Mouse (Mus musculus): ENCODE results near the gene Pdzd7. TPM values are rescaled to one million over a fixed set of nuclear protein-coding genes. Genes with fewer than 3 reads are reported as not detected.

Gene Pdzd7
- total and polyA plus RNA-seq, 3 experiments, result 0.17 to 0.20 TPM; not detected in 1

- in situ Hi-C loops (cut with MboI; ENCODE audit: low pct_ligation_motif_present, low pct_unique_long_range_greater_than_20kb, low sequenced_read_pairs) (no loop called here), dilution Hi-C loops (cut with MboI; ENCODE audit: extremely low pct_ligation_motif_present, extremely low pct_unique_long_range_greater_than_20kb, low sequenced_read_pairs) (no loop called here)
- DNase-seq (ENCODE audit: extremely low read depth), result peak; percentile 92
- peak within 1 kb of the TSS; percentile 92 for H3K9ac ChIP-seq (ENCODE audit: insufficient read depth, low read depth)
- peaks cover 40% of the 10 kb centered on the region for H3K27me3 ChIP-seq (replicated peaks)
- H3K9me3 ChIP-seq (replicated peaks; ENCODE audit: low read length), result peaks cover 2% of the 10 kb centered on the region
- H3K4me1 ChIP-seq (ENCODE audit: control insufficient read depth in 1 of 2, insufficient read depth in 2 of 2), result peaks cover 2 to 31% of the 10 kb centered on the region in 2 experiments; a peak in 2 of 4 replicates
- peak within 1 kb of the TSS; percentile 96 for H3K27ac ChIP-seq (ENCODE audit: insufficient read depth, low read depth)
- H3K79me2 ChIP-seq (replicated peaks; ENCODE audit: control insufficient read depth, extremely low read depth, insufficient read depth, poor library complexity, severe bottlenecking), result no peaks in the 10 kb centered on the region
- peak within 1 kb of the TSS; percentile 88 for H3K4me2 ChIP-seq (ENCODE audit: insufficient read depth, low read depth, poor library complexity, severe bottlenecking)
- no peaks in the 10 kb centered on the region for H3K36me3 ChIP-seq (replicated peaks in 1 of 2; ENCODE audit: control insufficient read depth in 1 of 2, insufficient read depth in 1 of 2, low read length in 1 of 2)
- peak within 1 kb of the TSS; percentile 64 to 74 (median 65) for H3K4me3 ChIP-seq (replicated peaks in 1 of 3; ENCODE audit: low read depth in 2 of 3, low read length in 2 of 3, poor library complexity in 1 of 3)
- TF ChIP-seq ZKSCAN1 (IDR thresholded peaks at IDR 0.05; ENCODE audit: borderline replicate concordance, low read depth, low read length) (no peak), MAZ (IDR thresholded peaks at IDR 0.05; ENCODE audit: low read depth, low read length) (0 out of 2 replicates have a peak, but pooled peaks have one; percentile 4), USF1 (IDR thresholded peaks at IDR 0.05; ENCODE audit: low read depth, low read length) (no peak), POLR2AphosphoS2 (IDR thresholded peaks at IDR 0.05; ENCODE audit: low read depth, low read length) (no peak; the same call in 1 of the 2 replicates), HCFC1 (IDR thresholded peaks at IDR 0.05; ENCODE audit: low read depth, low read length) (peak; percentile 49), ZMIZ1 (IDR thresholded peaks at IDR 0.05; ENCODE audit: low read depth, low read length) (no peak), MYC (IDR thresholded peaks at IDR 0.05; ENCODE audit: low read depth, low read length) (no peak), GABPA (IDR thresholded peaks at IDR 0.05; ENCODE audit: insufficient replicate concordance, low read depth, low read length) (no peak), SIN3A (IDR thresholded peaks at IDR 0.05; ENCODE audit: low read length) (0 out of 2 replicates have a peak, but pooled peaks have one; percentile 19), MAX (IDR thresholded peaks at IDR 0.05; ENCODE audit: low read length) (no peak), CHD2 (IDR thresholded peaks at IDR 0.05; ENCODE audit: low read length) (peak; percentile 99), NELFE (IDR thresholded peaks at IDR 0.05; ENCODE audit: low read depth, low read length) (peak; percentile 68; the same call in 1 of the 2 replicates), USF2 (conservative IDR thresholded peaks at IDR 0.05; ENCODE audit: low read depth, low read length) (no peak), CHD1 (IDR thresholded peaks at IDR 0.05; ENCODE audit: low read depth, low read length) (no peak), POLR2A (IDR thresholded peaks at IDR 0.05; ENCODE audit: low read depth, low read length) (peak; percentile 86), CTCF (conservative IDR thresholded peaks at IDR 0.05 in 1 of 2, IDR thresholded peaks at IDR 0.05 in 1 of 2; ENCODE audit: low read depth in 2 of 2, low read length in 2 of 2) (no peak), RCOR1 (conservative IDR thresholded peaks at IDR 0.05; ENCODE audit: low read depth, low read length) (no peak), ZC3H11A (IDR thresholded peaks at IDR 0.05; ENCODE audit: low read depth, low read length) (no peak), ETS1 (conservative IDR thresholded peaks at IDR 0.05; ENCODE audit: low read depth, low read length) (no peak), SMC3 (IDR thresholded peaks at IDR 0.05; ENCODE audit: low read depth, low read length) (no peak), BHLHE40 (IDR thresholded peaks at IDR 0.05; ENCODE audit: low read depth, low read length) (no peak), ELF1 (IDR thresholded peaks at IDR 0.05; ENCODE audit: low read depth, low read length) (peak; percentile 57; the same call in 1 of the 2 replicates), TBP (conservative IDR thresholded peaks at IDR 0.05; ENCODE audit: low read depth, low read length) (peak; percentile 67), TCF12 (IDR thresholded peaks at IDR 0.05; ENCODE audit: low read depth, low read length) (no peak; the same call in none of the 2 replicates), MEF2A (IDR thresholded peaks at IDR 0.05; ENCODE audit: borderline replicate concordance, low read depth, low read length) (no peak), ZNF384 (IDR thresholded peaks at IDR 0.05; ENCODE audit: low read depth, low read length) (no peak), PAX5 (IDR thresholded peaks at IDR 0.05; ENCODE audit: low read length) (no peak), KAT2A (IDR thresholded peaks at IDR 0.05; ENCODE audit: insufficient replicate concordance, low read length) (no peak), NRF1 (IDR thresholded peaks at IDR 0.05; ENCODE audit: low read depth, low read length) (peak; percentile 90), E2F4 (IDR thresholded peaks at IDR 0.05; ENCODE audit: insufficient replicate concordance, low read depth, low read length) (no peak; the same call in 1 of the 2 replicates), IRF4 (IDR thresholded peaks at IDR 0.05; ENCODE audit: low read depth, low read length) (no peak), MAFK (IDR thresholded peaks at IDR 0.05; ENCODE audit: insufficient replicate concordance, low read length) (no peak), UBTF (IDR thresholded peaks at IDR 0.05; ENCODE audit: low read depth, low read length) (no peak), EP300 (IDR thresholded peaks at IDR 0.05; ENCODE audit: low read length) (no peak)
Measured at GRCm38 (mm10) chr19:45074580-45075322, 29.2 kb upstream of the Pdzd7 start, which contains the start of gene Kazald1. Kazald1 (plus strand) TSS chr19:45075241.
